Mouse (Mus musculus) lung, postnatal 10 days (tissue): ENCODE measurements around the gene Olfr896-ps1.

ENCODE experiments used
- DNase-seq: peaks from one replicate; pipeline ENCODE4 v3.0.0; 2021

The Olfr896-ps1 gene

DNA sequence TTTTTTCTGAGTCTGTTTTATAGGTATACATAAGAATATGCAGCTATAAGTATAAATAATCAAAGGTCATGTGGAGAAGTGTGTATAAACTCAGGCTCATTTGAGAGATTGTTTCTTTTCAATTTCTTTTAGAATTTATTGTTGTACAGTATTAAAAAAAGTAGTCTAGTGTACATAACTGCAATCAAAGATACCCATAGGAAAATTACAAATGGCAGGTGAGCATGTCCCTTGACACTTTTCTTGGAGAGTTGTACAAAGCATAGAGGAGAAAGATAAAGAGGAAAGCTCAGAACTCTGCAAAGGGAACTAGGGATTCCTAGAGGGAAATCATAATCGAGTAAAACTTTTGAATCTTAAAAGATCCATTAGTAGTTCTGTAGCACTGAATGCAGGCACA lies at the start of gene Olfr896-ps1:
Gene Olfr896-ps1, plus strand, starts transcription at position 301 of the 400 bp plus-strand sequence.
- no peak for DNase-seq

DNA sequence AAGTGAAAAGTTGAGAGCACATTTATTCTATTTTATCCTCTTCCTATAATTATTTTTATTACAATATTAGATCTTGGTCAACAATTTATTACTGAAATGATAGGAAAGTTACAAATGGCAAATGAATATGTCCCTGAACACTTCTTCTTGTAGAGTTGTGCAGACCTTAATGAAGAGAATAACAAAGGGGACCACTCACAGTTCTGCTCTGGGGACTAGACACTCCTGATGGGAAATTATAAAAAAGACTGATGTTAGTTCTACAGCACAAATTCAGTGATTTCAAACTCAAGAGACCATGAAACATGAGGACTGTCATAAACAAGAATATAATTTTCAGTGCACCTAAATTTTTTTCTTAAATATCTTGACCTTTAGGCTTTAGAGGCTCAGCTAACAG lies 38.4 kb upstream of the Olfr896-ps1 start, which contains the start of gene Olfr143:
Gene Olfr143, plus strand, starts transcription at position 301 of the 400 bp plus-strand sequence.
- no peak for DNase-seq

DNA sequence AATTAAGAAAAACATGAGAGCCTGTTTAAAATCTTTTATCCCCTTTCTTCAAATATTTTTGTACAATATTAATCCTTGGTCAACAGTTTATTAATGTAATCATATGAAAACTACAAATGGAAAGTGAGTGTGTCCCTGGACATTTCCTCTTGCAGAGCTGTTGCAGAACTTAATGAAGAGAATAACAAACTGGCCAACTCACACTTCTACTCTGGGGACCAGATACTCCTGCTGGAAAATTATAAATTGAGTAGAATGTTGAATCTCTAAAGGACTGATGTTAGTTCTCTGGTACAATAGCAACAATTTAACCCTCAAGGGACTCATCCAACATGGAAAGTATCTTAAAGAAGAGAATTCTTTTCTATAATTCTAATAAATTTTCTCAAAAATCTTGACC lies 23.4 kb upstream of the Olfr896-ps1 start, which contains the start of gene Olfr895:
Gene Olfr895, plus strand, starts transcription at position 301 of the 400 bp plus-strand sequence.
- no peak for DNase-seq

DNA sequence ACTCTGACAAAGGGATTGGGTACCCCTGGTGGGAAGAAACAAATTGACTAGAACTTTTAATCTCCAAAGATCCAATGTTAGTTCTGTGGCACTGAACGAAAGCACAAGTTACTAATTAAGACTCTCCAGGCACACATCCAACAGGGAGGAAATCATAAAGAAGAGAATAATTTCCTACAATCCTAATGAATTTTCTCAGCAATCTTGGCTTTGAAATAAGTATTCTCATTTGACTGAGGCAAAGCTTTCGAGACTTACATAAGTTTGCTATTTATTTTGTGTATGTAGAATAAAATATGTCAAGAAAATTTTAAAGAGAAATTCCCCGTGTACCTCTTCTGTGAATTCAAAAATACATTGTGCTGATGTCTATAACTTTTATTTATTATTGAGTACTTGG lies 37.9 kb downstream of the Olfr896-ps1 start, which contains the start of gene Olfr25:
Gene Olfr25, plus strand, starts transcription at position 301 of the 400 bp plus-strand sequence.
- DNase-seq = no peak
